Mouse (Mus musculus) CH12.LX (cell line): ENCODE data around the gene Esr1. TPM values are rescaled to one million over a fixed set of nuclear protein-coding genes. Genes with fewer than 3 reads are reported as not detected.

Source experiments
- DNase-seq: peaks from one replicate; pipeline ENCODE4 v3.0.0-alpha.2; 2013; ENCODE audit errors: extremely low read depth
- H3K27ac ChIP-seq: 2 replicates; pipeline ENCODE4 v1.5.1; 2012; ENCODE audit warnings: low read depth, mild to moderate bottlenecking, control low read depth, moderate library complexity; ENCODE audit not compliant: insufficient read depth
- H3K27me3 ChIP-seq: replicated peaks from 2 replicates; pipeline ENCODE3; 2012; ENCODE audit warnings: inconsistent platforms
- H3K36me3 ChIP-seq, 2 experiments: replicated peaks in 1 of 2; 2 replicates each; pipeline versions ENCODE3 to v1.6.1; 2012; ENCODE audit warnings: inconsistent platforms in 1 of 2, low read length in 1 of 2, mild to moderate bottlenecking in 1 of 2, mixed read lengths in 1 of 2, moderate library complexity in 1 of 2; ENCODE audit not compliant: control insufficient read depth in 1 of 2, insufficient read depth in 1 of 2
- H3K4me1 ChIP-seq, 2 experiments: 2 replicates each; pipeline ENCODE4 v1.6.1; 2012; ENCODE audit warnings: inconsistent platforms in 1 of 2, moderate library complexity in 1 of 2; ENCODE audit not compliant: insufficient read depth in 2 of 2, control insufficient read depth in 1 of 2
- H3K4me2 ChIP-seq: 2 replicates; pipeline ENCODE4 v1.6.1; 2012; ENCODE audit warnings: low read depth, mild to moderate bottlenecking, control low read depth; ENCODE audit not compliant: poor library complexity, insufficient read depth, severe bottlenecking
- H3K4me3 ChIP-seq, 3 experiments: fragments of 150-350 bp in 1 of 3; sonication (generic) in 1 of 3; replicated peaks in 1 of 3; 2 replicates each; pipeline versions ENCODE3 to v1.5.1; 2011 to 2012; ENCODE audit warnings: low read depth in 2 of 3, low read length in 2 of 3, mild to moderate bottlenecking in 2 of 3, moderate library complexity in 2 of 3, control low read depth in 1 of 3, improper control_type of control experiment in 1 of 3, inconsistent platforms in 1 of 3, mixed read lengths in 1 of 3; ENCODE audit not compliant: poor library complexity in 1 of 3
- H3K79me2 ChIP-seq: replicated peaks from 2 replicates; pipeline ENCODE4 v1.6.1; 2012; ENCODE audit warnings: mild to moderate bottlenecking, moderate library complexity; ENCODE audit not compliant: control insufficient read depth, poor library complexity, insufficient read depth, severe bottlenecking; ENCODE audit errors: extremely low read depth
- H3K9ac ChIP-seq: 2 replicates; pipeline ENCODE4 v1.6.1; 2012; ENCODE audit warnings: low read depth, mild to moderate bottlenecking, control low read depth, moderate library complexity; ENCODE audit not compliant: insufficient read depth
- H3K9me3 ChIP-seq: replicated peaks from 2 replicates; pipeline ENCODE3; 2012; ENCODE audit warnings: low read length, inconsistent platforms, mixed read lengths
- BHLHE40 ChIP-seq: IDR thresholded peaks from 2 replicates; pipeline ENCODE4 v1.6.1; 2011; ENCODE audit warnings: mild to moderate bottlenecking, low read depth, low read length, improper control_type of control experiment
- CHD1 ChIP-seq: IDR thresholded peaks from 2 replicates; pipeline ENCODE4 v1.6.1; 2012; ENCODE audit warnings: low read depth, low read length, improper control_type of control experiment, inconsistent platforms
- CHD2 ChIP-seq: IDR thresholded peaks from 2 replicates; pipeline ENCODE4 v1.6.1; 2011; ENCODE audit warnings: low read length, improper control_type of control experiment
- CTCF ChIP-seq, 2 experiments: IDR thresholded peaks in 1 of 2; conservative IDR thresholded peaks in 1 of 2; 2 replicates each; pipeline ENCODE4 v1.5.1; 2011 to 2012; ENCODE audit warnings: low read depth in 2 of 2, low read length in 2 of 2, improper control_type of control experiment in 1 of 2, inconsistent platforms in 1 of 2, mild to moderate bottlenecking in 1 of 2, moderate library complexity in 1 of 2
- E2F4 ChIP-seq: IDR thresholded peaks from 2 replicates; pipeline ENCODE4 v1.6.1; 2011; ENCODE audit warnings: low read depth, low read length, improper control_type of control experiment; ENCODE audit not compliant: insufficient replicate concordance
- ELF1 ChIP-seq: IDR thresholded peaks from 2 replicates; pipeline ENCODE4 v1.6.1; 2014; ENCODE audit warnings: low read depth, mild to moderate bottlenecking, inconsistent platforms, low read length, improper control_type of control experiment
- EP300 ChIP-seq: IDR thresholded peaks from 2 replicates; pipeline ENCODE4 v1.6.1; 2011; ENCODE audit warnings: low read length, improper control_type of control experiment
- GABPA ChIP-seq: IDR thresholded peaks from 2 replicates; pipeline ENCODE4 v1.6.1; 2012; ENCODE audit warnings: low read depth, low read length, improper control_type of control experiment, inconsistent platforms; ENCODE audit not compliant: insufficient replicate concordance
- HCFC1 ChIP-seq: IDR thresholded peaks from 2 replicates; pipeline ENCODE4 v1.6.1; 2012; ENCODE audit warnings: low read depth, mild to moderate bottlenecking, inconsistent platforms, low read length, improper control_type of control experiment
- IRF4 ChIP-seq: IDR thresholded peaks from 2 replicates; pipeline ENCODE4 v1.6.1; 2014; ENCODE audit warnings: low read depth, mild to moderate bottlenecking, inconsistent platforms, low read length, improper control_type of control experiment
- JUN ChIP-seq: IDR thresholded peaks from 2 replicates; pipeline ENCODE4 v1.6.1; 2011; ENCODE audit warnings: low read depth, mild to moderate bottlenecking, low read length, improper control_type of control experiment, moderate library complexity; ENCODE audit not compliant: insufficient read depth
- JUND ChIP-seq: conservative IDR thresholded peaks from 2 replicates; pipeline ENCODE4 v1.6.1; 2011; ENCODE audit warnings: low read depth, low read length, improper control_type of control experiment
- KAT2A ChIP-seq: IDR thresholded peaks from 2 replicates; pipeline ENCODE4 v1.6.1; 2012; ENCODE audit warnings: low read length, improper control_type of control experiment, inconsistent platforms; ENCODE audit not compliant: insufficient replicate concordance
- MAX ChIP-seq: IDR thresholded peaks from 2 replicates; pipeline ENCODE4 v1.6.1; 2011; ENCODE audit warnings: low read length, improper control_type of control experiment
- MEF2A ChIP-seq: IDR thresholded peaks from 2 replicates; pipeline ENCODE4 v1.6.1; 2014; ENCODE audit warnings: low read depth, mild to moderate bottlenecking, inconsistent platforms, low read length, improper control_type of control experiment, borderline replicate concordance
- MXI1 ChIP-seq: IDR thresholded peaks from 2 replicates; pipeline ENCODE4 v1.6.1; 2011; ENCODE audit warnings: mild to moderate bottlenecking, low read depth, low read length, improper control_type of control experiment
- MYC ChIP-seq: IDR thresholded peaks from 2 replicates; pipeline ENCODE4 v1.6.1; 2011; ENCODE audit warnings: low read depth, mild to moderate bottlenecking, improper control_type of control experiment, low read length
- PAX5 ChIP-seq: IDR thresholded peaks from 2 replicates; pipeline ENCODE4 v1.6.1; 2012; ENCODE audit warnings: low read length, inconsistent platforms, mixed read lengths
- RAD21 ChIP-seq: IDR thresholded peaks from 2 replicates; pipeline ENCODE4 v1.6.1; 2011; ENCODE audit warnings: low read depth, mild to moderate bottlenecking, low read length, improper control_type of control experiment, moderate library complexity
- RCOR1 ChIP-seq: conservative IDR thresholded peaks from 2 replicates; pipeline ENCODE4 v1.6.1; 2012; ENCODE audit warnings: low read depth, mild to moderate bottlenecking, inconsistent platforms, low read length, improper control_type of control experiment
- SIN3A ChIP-seq: IDR thresholded peaks from 2 replicates; pipeline ENCODE4 v1.6.1; 2012; ENCODE audit warnings: low read length, improper control_type of control experiment, inconsistent platforms
- SMC3 ChIP-seq: IDR thresholded peaks from 2 replicates; pipeline ENCODE4 v1.6.1; 2011; ENCODE audit warnings: low read depth, low read length, improper control_type of control experiment
- TBP ChIP-seq: conservative IDR thresholded peaks from 2 replicates; pipeline ENCODE4 v1.6.1; 2011; ENCODE audit warnings: low read depth, low read length, improper control_type of control experiment
- USF1 ChIP-seq: IDR thresholded peaks from 2 replicates; pipeline ENCODE4 v1.6.1; 2014; ENCODE audit warnings: low read depth, mild to moderate bottlenecking, inconsistent platforms, low read length, improper control_type of control experiment
- USF2 ChIP-seq: conservative IDR thresholded peaks from 2 replicates; pipeline ENCODE4 v1.6.1; 2011; ENCODE audit warnings: low read depth, low read length, improper control_type of control experiment
- ZC3H11A ChIP-seq: IDR thresholded peaks from 2 replicates; pipeline ENCODE4 v1.6.1; 2012; ENCODE audit warnings: low read depth, mild to moderate bottlenecking, inconsistent platforms, low read length, improper control_type of control experiment
- ZKSCAN1 ChIP-seq: IDR thresholded peaks from 2 replicates; pipeline ENCODE4 v1.6.1; 2012; ENCODE audit warnings: low read depth, inconsistent platforms, low read length, improper control_type of control experiment, borderline replicate concordance
- dilution Hi-C: fragments of 300-500 bp; cut with MboI; formaldehyde crosslinking; loops from 2 replicates; pipeline ENCODE4 v1.14.3; 2020; ENCODE audit warnings: low sequenced_read_pairs; ENCODE audit not compliant: extremely low pct_unique_long_range_greater_than_20kb, extremely low pct_ligation_motif_present
- in situ Hi-C: fragments of 300-500 bp; cut with MboI; formaldehyde crosslinking; loops from 3 replicates; pipeline ENCODE4 v1.14.3; 2019; ENCODE audit warnings: low sequenced_read_pairs, low pct_ligation_motif_present, low pct_unique_long_range_greater_than_20kb, mixed read lengths
- polyA plus RNA-seq: library from polyadenylated mRNA; unstranded; fragments of >175 nt; gene quantifications from 2 replicates; pipeline ENCODE4 v1.2.1, GENCODE M21; 2012; ENCODE audit warnings: low read depth; ENCODE audit not compliant: insufficient read length
- total RNA-seq, 2 experiments: library from RNA; depleted of rRNA; stranded (reverse); fragments of 300-350 nt in 1 of 2; fragments of >200 nt in 1 of 2; gene quantifications; 2 replicates each; pipeline ENCODE4 v1.2.3; 2012 to 2014

Gene Esr1
- total and polyA plus RNA-seq, 3 experiments = 0.63 to 1.0 (median 0.64) TPM

- TF ChIP-seq USF2 = no peak
Observed at GRCm38 (mm10) chr10:4972026-4972425, 360.6 kb downstream of the Esr1 start (continued).

GRCm38 (mm10) chr10:4974246-4974645, 362.9 kb downstream of the Esr1 start:
- dilution Hi-C loops = no loop called here
- Histone ChIP-seq H3K27ac (no peak overlapping the region), H3K9ac (no peak overlapping the region), H3K4me2 (no peak overlapping the region), H3K9me3 (no peaks in the 10 kb centered on the region), H3K36me3 (no peaks in the 10 kb centered on the region), H3K4me1 (peaks cover 4 to 15% of the 10 kb centered on the region in 2 experiments; a peak in 3 of 4 replicates), H3K4me3 (no peak overlapping the region), H3K79me2 (no peaks in the 10 kb centered on the region), H3K27me3 (no peaks in the 10 kb centered on the region)
- DNase-seq = no peak
- no peak for TF ChIP-seq MYC
- no peak for TF ChIP-seq ELF1
- no peak for TF ChIP-seq BHLHE40
- no peak for TF ChIP-seq PAX5
- no peak for TF ChIP-seq TBP
- no peak for TF ChIP-seq SMC3
- TF ChIP-seq CTCF (conservative IDR thresholded peaks at IDR 0.05 in 1 of 2, IDR thresholded peaks at IDR 0.05 in 1 of 2; ENCODE audit: low read depth in 2 of 2, low read length in 2 of 2) = no peak
- no peak for TF ChIP-seq GABPA
- no peak for TF ChIP-seq ZKSCAN1
- no peak for TF ChIP-seq RCOR1
- TF ChIP-seq E2F4 = no peak
- no peak for TF ChIP-seq IRF4
- no peak for TF ChIP-seq CHD2
- TF ChIP-seq HCFC1 = no peak
- TF ChIP-seq KAT2A = no peak
- no peak for TF ChIP-seq MEF2A
- no peak for TF ChIP-seq USF2
- TF ChIP-seq EP300 = no peak
- in situ Hi-C loops = no loop called here

GRCm38 (mm10) chr10:4976557-4976956, 365.2 kb downstream of the Esr1 start:
- no peak for TF ChIP-seq CHD1
- no peak for TF ChIP-seq E2F4
- TF ChIP-seq RCOR1 = no peak
- TF ChIP-seq MAX = no peak
- no peak for TF ChIP-seq RAD21
- TF ChIP-seq MXI1 = no peak
- no peak for TF ChIP-seq BHLHE40
- TF ChIP-seq IRF4 = no peak
- no peak for TF ChIP-seq USF1
- no peak for TF ChIP-seq ZKSCAN1
- no peak for TF ChIP-seq JUND
- TF ChIP-seq SMC3 = no peak
- TF ChIP-seq ZC3H11A = no peak
- TF ChIP-seq SIN3A = no peak
- TF ChIP-seq JUN = no peak
- no peak for TF ChIP-seq TBP
- H3K9me3 ChIP-seq = no peaks in the 10 kb centered on the region
- H3K4me2 ChIP-seq = no peak overlapping the region
- H3K27ac ChIP-seq = no peak overlapping the region
- H3K4me1 ChIP-seq = peaks cover 4 to 15% of the 10 kb centered on the region in 2 experiments; a peak in 3 of 4 replicates
- DNase-seq = no peak
- no peak overlapping the region for H3K9ac ChIP-seq
- in situ Hi-C loops = loop anchor here (25.0 kb wide), 1 partner anchor 339 kb away; no protein-coding TSS in a partner anchor
- no peaks in the 10 kb centered on the region for H3K27me3 ChIP-seq
- no peaks in the 10 kb centered on the region for H3K79me2 ChIP-seq
- no peak overlapping the region for H3K4me3 ChIP-seq
- dilution Hi-C loops = no loop called here
- no peaks in the 10 kb centered on the region for H3K36me3 ChIP-seq
